In genomic region chr17:35865481-35866280, GRCm38 (mm10) we compare ENCODE assay signal across 8 mouse cellular contexts. TPM values are rescaled to one million over a fixed set of nuclear protein-coding genes. Genes with fewer than 3 reads are reported as not detected.
DNase-seq lines count a peak whose midpoint lies in the region; ATAC-seq lines count a peak whose summit lies in the region.

Gene Ppp1r18 (plus strand): TSS chr17:35865593.

- peak within 1 kb of the TSS; percentile 67 for H3K4me3 ChIP-seq in hindbrain, embryonic 13.5 days
- H3K4me3 ChIP-seq in liver, embryonic 11.5 days (ENCODE audit: low read depth, low read length): peak within 1 kb of the TSS; percentile 59

- peaks cover 4% of the 10 kb centered on the region for H3K36me3 ChIP-seq in hindbrain, embryonic 13.5 days
- H3K36me3 ChIP-seq in liver, embryonic 11.5 days (ENCODE audit: control insufficient read depth, insufficient read depth, low read length): no peaks in the 10 kb centered on the region

- peak; percentile 71 to 73 for DNase-seq in cerebellum, postnatal 14 days
- DNase-seq in cerebellum, adult 8-10 months: no peak
- DNase-seq in adrenal gland, postnatal 4 days (ENCODE audit: low spot score in 2 of 2): peak in 1 of 2 experiments; percentile 55
- DNase-seq in forelimb bud, embryonic 11.5 days (ENCODE audit: low read depth, low spot score): peak; percentile 82
- peak; percentile 81 for DNase-seq in liver, embryonic 11.5 days (ENCODE audit: low spot score)
- DNase-seq in naive thymus-derived CD4-positive, alpha-beta T cell, adult 2 months (ENCODE audit: low read depth): peak; percentile 40
- peak; percentile 22 for DNase-seq in thymus, postnatal 0 days (ENCODE audit: low spot score)

- no peaks in the 10 kb centered on the region for H3K27me3 ChIP-seq in hindbrain, embryonic 13.5 days
- H3K27me3 ChIP-seq in liver, embryonic 11.5 days (replicated peaks; ENCODE audit: control insufficient read depth, insufficient read depth, low read length): peaks cover 4% of the 10 kb centered on the region; the same call in 1 of the 2 replicates

- H3K9me3 ChIP-seq in hindbrain, embryonic 13.5 days: no peaks in the 10 kb centered on the region
- H3K9me3 ChIP-seq in liver, embryonic 11.5 days (ENCODE audit: control insufficient read depth, low read length): no peaks in the 10 kb centered on the region

- H3K4me2 ChIP-seq in hindbrain, embryonic 13.5 days: peak within 1 kb of the TSS; percentile 100
- H3K4me2 ChIP-seq in liver, embryonic 11.5 days: peak within 1 kb of the TSS; percentile 97

- peaks cover 60% of the 10 kb centered on the region for H3K4me1 ChIP-seq in hindbrain, embryonic 13.5 days (replicated peaks)
- H3K4me1 ChIP-seq in liver, embryonic 11.5 days (replicated peaks; ENCODE audit: control insufficient read depth, insufficient read depth, low read length): peaks cover 40% of the 10 kb centered on the region

- peak; percentile 68 for ATAC-seq in hindbrain, embryonic 13.5 days (ENCODE audit: low FRiP score)
- ATAC-seq in liver, embryonic 11.5 days (replicated peaks; ENCODE audit: low FRiP score): 0 out of 2 replicates have a peak, but pooled peaks have one; percentile 8

- WGBS in hindbrain, embryonic 13.5 days: under 1% methylated on average over 45 of the region's 48 CpGs
- whole genome bisulfite sequencing in liver, embryonic 11.5 days: under 1% methylated on average over 37 of the region's 48 CpGs

- H3K27ac ChIP-seq in hindbrain, embryonic 13.5 days: peak within 1 kb of the TSS; percentile 98
- peak within 1 kb of the TSS; percentile 82 for H3K27ac ChIP-seq in liver, embryonic 11.5 days (ENCODE audit: low read depth, low read length)

- H3K9ac ChIP-seq in hindbrain, embryonic 13.5 days: peak within 1 kb of the TSS; percentile 94
- peak within 1 kb of the TSS; percentile 68 for H3K9ac ChIP-seq in liver, embryonic 11.5 days (ENCODE audit: low read depth, low read length)

RNA-seq across cellular contexts. Expression of gene Ppp1r18, which starts in this region (rescaled TPM):
- 10 to 100 TPM; 40.7 to 46.6 TPM for total RNA-seq in adrenal gland, postnatal 4 days (2021)
- polyA plus RNA-seq in hindbrain, embryonic 13.5 days (2015; fragmentation: Nextera tagmentation; extraction: Ambion mirVana): 26.9 and 30.5 TPM in 2 replicates
- 22.0 and 23.1 TPM in 2 replicates for polyA plus RNA-seq in liver, embryonic 11.5 days (2014; fragmentation: Nextera tagmentation; extraction: Ambion mirVana)
- polyA plus RNA-seq in thymus, postnatal 0 days (2015; fragmentation: Nextera tagmentation; extraction: Ambion mirVana): 82.4 and 89.3 TPM in 2 replicates
